Mouse (Mus musculus): ENCODE data around the gene Comtd1.

Gene Comtd1

DNA sequence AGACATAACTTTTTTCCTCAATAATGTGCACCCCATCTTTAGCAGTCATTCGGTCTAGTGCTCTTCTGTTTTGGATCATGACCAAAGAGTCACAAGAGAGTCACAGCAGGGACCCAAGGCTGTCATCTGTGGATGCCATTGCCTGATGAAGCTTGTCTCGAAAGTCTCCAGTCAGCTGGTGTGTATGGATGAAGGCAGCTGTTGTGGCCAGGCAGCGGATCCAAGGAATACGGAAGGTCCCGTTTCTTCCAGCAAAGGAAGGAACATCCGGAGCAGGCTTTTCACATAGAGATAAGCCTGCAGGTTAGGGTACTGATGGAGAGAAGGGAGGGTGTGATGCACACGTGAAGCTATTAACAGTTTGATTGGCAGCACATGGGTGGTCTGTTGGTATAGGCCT lies 47.2 kb downstream of the Comtd1 start:
- no peak for DNase-seq

DNA sequence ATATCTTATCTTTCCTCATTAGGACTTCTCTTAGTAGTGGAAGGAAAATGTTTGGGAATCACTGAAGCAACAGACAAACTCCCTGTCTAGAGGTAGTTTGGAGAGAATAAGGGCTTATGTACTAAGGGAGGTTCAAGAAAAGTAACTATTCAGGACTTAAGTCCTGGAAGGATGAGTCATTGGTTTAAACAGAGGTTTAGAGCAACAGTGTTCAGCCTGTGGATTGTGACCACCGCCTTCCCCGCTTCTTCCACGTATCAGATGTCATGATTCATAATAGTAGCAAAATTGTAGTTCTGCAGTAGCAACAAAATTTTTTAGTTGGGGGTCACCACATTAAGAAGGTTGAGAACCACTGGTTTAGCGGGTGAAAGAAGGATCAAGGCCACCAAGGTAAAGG lies 48.1 kb downstream of the Comtd1 start:
- DNase-seq, result no peak
